Mouse (Mus musculus) adrenal gland, postnatal 4 days (tissue): Measurements from ENCODE around the gene Mamstr. TPM values are rescaled to one million over a fixed set of nuclear protein-coding genes. Genes with fewer than 3 reads are reported as not detected.
"Not testable (repeated sequence)": the region's sequence is repeated elsewhere in the genome, so short reads cannot be mapped to it uniquely, and the experiment has no call there.

Experiments
- DNase-seq, 2 experiments: peaks; one replicate each; pipeline ENCODE4 v3.0.0; 2021 to 2022; ENCODE audit warnings: low spot score in 2 of 2, mixed read lengths in 2 of 2
- total RNA-seq, 2 experiments: library from RNA; stranded (reverse); gene quantifications; 2 replicates each; pipeline ENCODE4 v1.2.3; 2021

Gene Mamstr
- total RNA-seq, 2 experiments from 2014 or later: 11.5 to 14.2 TPM

DNA sequence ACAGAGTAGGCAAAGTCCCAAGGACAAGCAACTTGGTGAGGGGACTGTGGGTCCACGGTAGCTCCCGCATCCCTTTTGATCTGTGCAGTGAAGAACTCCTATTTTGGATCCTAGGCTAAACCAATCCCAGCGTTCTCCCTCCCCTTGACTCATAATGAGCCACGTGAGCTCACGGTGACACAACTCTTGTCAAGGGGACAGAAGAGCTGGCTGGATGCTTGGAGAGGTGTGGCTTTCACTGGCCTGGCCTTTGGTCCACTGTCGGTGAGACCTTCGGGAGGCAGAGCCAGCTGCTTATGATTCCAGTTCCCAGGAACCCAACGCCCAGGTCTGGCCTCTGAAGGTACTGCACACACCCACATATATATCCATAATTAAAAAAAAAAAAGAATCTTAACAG lies 9.6 kb downstream of the Mamstr start:
- DNase-seq: no peak

DNA sequence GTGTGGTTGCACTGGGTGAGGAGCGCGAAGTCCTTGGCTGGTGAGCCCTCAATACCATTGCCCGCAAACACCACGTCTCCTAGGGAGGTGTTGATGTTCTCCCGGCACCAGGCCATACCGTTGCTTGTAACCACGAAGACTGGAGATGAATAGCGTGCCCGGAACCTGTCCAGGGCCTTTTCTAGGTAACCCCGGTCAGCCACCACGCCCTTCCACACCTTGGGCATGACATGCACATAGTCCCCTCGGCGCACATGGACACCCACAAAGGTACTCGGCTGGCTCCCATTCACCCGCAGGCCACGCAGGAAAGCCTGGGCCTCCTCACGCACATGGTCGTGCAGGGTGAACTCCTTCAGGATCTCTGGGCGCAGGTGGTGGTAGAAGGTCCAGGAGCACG lies 10.7 kb downstream of the Mamstr start:
- DNase-seq: not testable (repeated sequence)

DNA sequence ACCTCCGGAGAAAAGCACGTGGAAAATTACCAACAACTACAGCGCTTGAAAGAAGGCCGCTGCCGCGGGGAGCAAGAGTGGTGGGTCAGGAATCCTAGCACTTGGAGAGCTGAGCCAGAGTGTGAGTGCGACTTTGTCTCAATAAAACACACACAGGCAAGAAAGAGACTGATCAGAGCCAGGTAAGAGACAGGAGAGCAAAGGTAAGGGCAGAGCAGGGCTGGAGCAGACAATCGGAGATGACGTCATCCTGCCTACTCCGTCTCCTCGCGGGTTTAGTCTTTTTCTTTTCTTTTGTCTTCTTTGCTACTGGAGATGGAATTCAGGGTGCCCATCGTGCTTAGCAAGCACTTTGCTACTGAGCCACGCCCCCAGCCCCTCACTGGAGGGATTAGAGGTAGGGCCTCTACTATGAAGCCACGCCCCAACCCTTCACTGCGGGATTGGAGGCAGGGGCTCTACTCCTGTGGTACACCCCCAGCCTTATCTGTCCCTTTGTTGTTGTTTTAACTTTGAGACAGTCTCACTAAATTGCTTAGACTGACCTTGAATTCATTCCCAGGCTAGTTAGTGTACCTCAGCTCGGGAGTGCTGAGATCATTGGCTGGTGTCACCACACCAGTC lies 14.8 kb downstream of the Mamstr start:
- no peak for DNase-seq

DNA sequence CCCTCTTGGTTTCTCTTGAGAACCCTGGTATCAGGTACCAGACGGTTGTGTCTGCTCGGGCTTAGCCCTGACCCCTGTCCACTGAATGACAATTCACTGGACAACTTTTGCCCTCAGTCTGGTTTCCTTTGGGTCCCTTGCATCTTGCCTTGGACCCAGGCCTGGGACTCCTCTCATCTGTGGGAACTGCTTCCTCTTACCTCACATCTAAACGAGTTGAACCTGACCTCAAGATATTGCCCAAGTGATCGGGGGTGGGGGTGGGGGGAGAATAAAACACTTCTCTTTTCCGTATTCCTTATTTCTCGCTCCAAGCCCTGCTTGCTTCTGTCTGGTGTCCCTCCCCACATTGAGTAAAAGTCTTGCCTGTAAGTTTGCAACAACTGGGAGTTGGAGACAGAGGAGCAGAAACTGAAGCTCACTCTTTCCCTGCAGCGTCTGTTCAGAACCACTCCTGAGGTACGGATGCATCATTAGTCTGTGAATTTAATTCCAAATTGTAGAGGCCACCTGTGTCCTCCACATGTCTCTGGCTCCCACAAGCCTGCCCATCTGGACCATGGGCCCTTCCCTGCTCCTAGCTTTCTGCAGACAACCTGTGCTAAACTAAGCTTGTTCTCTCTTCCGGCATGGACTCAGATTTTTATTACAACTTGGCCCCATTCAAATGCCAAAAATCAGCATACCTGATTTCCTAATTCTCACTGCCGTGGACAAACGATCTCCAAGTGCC lies 21.1 kb downstream of the Mamstr start:
- no peak for DNase-seq

DNA sequence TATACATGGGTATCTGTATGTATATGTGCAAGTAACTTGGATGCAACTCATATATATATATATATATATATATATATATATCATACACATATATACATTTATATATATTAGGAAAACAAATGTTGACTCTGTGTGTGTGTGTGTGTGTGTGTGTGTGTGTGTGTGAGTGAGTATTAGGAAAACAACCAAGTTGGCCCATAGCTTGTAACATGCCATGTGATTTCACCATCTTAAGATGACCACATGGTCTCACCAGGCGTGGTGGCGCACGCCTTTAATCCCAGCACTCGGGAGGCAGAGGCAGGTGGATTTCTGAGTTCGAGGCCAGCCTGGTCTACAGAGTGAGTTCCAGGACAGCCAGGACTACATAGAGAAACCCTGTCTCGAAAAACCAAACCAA lies 21.9 kb downstream of the Mamstr start:
- not testable (repeated sequence) for DNase-seq

DNA sequence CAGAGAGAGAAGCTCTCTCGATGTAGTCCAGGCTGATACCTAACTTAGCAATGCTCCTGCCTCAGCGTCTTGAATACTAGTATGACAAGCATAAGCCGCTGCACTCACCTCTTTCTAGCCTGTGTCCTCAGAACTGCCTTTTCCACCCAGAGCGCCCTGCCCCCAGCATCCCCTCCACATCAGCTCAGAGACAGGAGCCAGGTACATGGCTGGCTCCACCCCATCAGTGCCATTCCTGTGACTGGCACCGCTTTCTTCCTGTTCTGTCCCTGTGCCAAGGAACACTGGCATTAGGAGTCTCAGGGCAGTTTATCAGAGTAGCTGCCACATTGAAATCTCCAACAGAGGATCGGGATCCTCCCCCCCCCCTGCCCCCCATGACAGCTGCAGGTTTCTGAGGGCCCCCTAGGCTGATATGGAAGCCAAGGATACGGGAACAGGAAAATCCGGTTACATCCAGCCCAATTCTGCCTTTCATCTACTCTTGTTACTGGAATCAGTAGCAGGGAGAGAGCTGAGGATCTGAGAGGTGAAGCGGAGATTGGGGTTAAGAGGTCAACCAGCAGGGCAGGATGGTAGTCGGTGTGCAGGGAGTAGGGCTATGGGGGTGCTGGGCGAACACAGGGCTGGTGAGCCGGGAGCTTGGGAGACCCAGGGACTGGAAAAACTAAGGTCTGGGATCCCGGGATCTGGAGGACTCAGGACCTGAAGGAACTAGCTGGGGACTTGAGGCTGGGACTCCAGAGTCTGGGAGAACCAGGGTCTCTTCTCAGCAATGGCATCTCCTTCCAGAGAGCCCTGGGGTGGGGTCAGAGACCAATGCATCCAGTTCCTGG lies 25.7 kb downstream of the Mamstr start:
- DNase-seq: no peak

DNA sequence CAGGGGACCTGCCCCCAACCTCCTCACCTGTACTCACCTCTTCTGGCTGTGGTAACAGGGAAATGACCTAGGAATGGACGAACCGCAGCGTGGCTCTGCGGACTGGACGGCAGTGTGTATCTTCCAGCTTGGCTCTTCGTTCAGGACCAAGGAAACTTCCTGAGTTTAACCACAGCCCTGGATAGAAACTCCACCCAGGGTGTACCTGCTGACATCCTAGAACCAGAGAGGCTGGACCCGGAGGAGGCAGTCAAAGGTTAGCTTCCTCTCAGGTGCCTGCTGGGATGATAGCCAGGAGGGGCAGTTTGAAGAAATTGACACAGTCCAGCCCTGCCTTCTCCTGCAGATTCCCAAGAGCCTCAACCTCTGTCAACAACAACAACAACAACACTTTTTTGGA lies 26.4 kb downstream of the Mamstr start, which contains the start of gene Fut2:
TSS of gene Fut2 (minus strand) at position 234 of the 400 bp plus-strand sequence.
- DNase-seq: no peak

DNA sequence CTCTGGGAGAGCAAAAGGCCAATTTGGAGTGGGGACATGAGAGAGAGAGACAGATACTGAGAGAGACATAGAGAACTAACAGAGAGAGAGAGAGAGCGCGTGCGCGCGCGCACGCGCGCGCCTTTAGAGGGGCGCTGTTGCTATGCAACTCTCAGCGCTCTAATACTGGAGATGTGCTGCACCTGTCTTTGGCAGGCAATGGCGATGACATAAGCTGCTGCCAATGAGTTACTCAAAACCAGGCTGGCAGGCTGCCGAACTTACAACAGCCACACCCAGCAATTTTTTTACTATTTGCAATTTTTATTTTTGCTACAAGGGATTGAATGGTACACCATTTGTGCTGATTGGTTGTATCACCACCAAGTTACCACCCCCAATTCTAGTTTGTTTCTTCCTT lies 28.0 kb downstream of the Mamstr start:
- no peak for DNase-seq

DNA sequence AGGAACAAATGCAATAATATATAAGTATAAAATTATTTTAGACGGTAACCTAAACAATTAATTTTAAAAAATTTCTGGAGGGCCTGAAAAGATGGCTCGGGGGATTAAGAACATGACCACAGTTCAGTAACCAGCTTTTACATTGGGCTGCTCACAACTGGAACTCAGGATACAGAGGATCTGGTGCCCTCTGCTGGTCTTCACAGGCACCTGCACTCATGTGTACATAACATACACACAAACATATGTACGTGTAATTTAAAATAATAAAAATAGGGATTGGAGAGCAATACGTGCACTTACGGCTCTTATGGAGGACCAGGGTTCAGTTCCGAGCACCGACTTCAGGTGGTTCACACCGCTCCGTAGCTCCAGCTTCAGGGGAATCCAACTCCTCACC lies 29.1 kb downstream of the Mamstr start:
- no peak for DNase-seq

DNA sequence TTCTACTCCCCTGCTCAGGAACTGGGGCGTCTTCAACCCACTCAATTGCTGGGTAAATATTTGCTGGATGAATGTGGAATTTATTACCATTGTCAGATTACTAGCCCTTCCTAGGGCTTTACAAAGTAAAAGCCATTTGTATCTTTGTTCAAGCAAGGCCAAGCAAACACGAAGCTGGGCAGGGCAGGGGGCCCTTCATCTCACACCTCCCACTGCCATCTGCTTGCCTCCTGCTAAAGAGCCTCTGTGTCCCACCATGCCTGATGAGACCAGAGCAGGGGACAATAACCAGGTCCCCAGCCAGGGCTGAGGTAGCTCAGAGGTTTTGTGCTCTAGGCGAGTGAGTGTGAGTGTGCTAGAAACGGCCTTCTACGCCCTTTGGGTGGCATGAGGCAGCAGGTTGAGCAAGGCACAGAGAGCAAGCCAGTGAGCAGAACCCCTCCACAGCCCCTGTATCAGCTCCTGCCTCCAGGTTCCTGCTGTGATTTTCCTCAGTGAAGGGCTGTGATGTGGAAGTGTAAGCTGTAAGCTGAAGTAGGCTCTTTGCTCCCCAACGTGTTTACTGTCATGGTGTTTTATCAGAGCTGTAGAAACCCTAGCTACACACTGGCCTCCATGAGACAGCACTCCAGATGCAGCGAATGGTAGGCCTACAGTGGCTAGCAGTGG lies 38.0 kb downstream of the Mamstr start:
- no peak for DNase-seq

DNA sequence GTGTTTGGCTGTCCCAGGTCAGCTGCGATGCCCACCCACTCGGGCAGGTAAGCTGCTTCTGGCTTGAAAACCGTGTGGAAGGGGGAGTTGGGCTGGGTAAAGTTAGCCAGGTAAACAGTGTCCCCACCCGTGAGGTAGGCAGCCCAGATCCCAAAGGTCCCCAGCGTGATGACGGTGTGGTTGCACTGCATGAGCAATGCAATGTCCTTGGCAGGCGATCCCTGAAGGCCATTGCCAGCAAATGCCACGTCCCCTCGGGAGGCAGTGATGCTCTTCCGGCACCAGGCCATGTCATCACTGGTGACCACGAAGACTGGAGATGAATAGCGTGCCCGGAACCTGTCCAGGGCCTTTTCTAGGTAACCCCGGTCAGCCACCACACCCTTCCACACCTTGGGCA lies 38.7 kb downstream of the Mamstr start:
- no peak for DNase-seq

DNA sequence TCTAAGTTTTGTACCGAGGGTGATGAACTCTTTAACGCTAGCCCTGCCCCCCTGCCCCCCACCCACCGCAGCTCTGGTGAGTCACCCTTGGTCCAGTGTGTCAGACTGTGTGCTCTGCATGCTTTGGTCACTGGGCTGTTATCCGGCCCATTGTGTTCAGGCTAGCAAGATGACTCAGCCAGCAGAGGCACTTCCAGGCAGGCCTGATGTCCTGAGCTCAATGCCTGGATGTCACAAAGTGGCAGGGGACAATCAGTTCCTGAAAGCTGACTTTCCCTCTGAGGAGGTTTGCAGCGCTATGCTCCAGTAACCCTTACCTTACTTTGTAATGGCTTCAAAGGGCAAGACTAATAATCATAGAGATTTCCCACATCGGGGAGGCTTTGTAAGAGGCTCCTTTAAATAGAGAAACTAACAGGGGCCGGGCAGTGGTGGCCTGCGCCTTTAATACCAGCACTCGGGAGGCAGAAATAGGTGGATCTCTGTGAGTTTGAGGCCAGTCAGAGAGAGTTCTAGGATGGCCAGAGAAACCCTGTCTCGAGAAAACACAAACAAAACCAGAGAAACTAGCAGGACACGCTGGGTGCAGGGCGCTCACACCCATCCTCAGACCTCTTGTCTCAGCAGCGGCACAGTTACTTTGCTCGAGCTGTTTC lies 40.3 kb downstream of the Mamstr start:
- no peak for DNase-seq

DNA sequence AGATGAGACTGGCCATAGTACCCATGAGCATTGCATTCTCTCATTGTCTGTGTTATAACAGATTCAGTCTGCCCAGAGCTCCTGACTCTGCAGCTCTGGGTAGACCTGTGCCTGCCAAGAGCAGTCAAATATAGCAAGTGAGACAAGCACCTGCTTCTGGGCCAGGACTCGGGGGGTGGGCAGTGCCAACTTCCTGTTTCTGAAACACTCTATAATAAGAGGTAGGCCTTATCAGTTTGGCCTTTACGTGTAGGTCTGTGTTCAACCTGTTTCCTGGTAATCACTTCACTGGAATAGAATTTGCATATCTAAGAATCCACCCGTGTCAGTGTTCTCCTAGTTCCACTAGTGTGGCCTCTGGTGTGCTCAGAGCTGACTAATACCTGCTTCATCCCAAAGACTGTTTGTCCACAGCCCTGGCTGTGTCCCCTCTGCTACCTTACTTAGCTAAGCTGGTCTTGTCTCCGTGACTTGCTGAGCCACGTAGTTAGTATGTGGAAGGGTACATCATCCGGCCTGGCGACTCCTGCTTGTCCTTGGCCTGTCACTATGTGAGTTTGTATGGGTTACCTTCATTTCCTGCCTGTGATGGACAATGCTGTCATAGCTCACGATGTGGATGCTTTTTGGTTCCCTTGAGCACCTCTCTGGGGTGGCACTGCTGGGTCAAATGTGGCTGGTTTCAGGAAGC lies 41.4 kb downstream of the Mamstr start:
- no peak for DNase-seq

DNA sequence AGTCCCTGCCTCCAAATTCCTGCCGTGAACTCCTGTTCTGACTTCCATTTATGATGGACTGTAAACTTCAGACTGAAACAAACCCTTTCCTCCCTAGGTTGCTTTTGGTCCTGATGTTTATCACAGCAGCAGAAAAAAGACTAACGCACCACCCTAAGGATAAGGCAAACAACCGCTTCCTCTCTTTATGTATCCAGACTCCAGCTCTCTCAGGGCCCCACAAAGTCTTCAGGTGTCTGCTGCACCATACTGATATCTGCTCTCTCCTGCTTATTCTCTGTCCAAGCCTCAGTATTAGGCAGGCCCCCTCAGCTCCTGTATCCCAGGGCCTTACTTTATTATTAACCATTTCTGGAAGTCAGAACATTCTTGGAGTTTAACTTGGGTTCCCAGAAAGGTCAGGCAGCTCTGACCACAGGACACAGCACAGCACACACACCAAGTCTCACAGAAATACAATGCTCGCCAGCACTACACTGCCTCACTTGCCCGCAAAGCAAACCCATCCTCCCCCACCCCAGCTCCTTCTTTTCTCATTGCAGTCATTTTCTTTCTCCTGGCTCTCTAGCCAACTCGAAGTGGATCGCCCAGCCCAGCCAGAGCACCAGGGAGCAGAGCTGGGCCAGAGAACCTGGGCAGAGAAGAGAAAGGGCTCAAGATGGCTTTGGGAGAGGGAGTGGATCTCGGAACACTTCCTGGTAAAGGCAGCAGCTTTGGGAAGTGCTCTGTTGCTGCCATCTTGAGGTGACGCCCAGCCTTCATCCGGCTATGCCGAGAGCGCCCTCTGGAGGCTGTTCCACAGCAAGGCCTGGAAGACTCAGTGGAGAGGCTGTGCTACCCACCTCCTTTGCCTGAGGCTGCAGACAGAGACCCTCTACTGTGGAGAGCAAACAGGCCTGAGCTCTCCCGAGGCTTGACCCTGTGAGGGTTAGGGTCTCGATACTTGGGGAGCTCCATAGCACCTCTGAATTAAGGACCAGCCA lies 42.7 kb downstream of the Mamstr start:
- peak; percentile 66 to 82 for DNase-seq

DNA sequence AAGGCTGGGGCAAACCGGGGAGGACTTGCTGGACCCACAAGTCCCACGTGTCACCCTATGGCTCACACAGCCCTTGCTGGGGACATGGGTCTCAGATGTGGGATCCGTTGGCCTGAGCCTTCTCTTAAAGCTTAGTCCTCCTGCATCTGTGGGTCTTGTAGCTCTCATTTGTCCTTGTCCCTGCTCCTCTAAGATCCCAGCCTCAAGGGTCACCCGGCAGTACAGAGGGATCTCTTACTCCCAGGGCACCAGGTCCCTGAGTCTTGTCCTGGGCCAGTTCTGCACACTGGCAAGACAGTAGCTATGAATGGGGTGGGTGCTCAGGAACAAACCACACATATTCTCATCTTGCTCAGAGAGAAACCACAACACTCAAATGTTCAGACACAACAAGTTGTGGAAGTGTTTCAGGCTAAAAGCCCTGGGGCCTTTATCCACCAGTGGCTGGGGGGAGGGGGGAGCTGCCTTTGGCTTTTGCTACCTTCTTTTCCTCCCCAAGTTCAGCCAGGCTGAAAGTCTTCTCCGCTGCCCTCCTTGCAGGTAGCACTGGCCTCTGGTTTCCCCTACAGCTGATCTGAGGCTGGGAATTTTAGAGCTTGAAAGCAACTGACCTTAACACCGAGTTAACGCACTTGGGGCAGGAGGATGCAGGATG lies 43.7 kb downstream of the Mamstr start, which contains the start of gene Ntn5:
TSS of gene Ntn5 (plus strand) at position 627 of the 655 bp plus-strand sequence.
- DNase-seq: no peak

DNA sequence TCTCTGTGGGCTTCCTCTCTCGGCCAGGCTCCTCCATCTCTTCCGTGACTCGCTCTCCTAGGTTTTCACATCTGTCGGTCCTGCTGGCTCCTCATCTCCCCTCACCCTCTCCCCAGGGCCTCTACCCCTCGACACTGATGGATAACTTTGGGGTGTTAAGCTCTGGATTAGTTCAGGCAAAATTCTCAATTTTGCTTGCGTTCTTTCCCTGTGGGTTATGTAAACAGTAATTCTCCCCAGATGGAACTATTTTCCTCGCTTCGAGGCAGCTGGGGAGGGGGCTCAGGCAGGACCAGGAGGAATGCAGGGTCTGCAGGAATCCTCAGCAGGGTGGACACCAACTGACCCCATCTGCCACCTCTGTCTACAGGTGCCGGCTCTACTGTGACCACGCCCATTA lies 46.0 kb downstream of the Mamstr start:
- no peak for DNase-seq

DNA sequence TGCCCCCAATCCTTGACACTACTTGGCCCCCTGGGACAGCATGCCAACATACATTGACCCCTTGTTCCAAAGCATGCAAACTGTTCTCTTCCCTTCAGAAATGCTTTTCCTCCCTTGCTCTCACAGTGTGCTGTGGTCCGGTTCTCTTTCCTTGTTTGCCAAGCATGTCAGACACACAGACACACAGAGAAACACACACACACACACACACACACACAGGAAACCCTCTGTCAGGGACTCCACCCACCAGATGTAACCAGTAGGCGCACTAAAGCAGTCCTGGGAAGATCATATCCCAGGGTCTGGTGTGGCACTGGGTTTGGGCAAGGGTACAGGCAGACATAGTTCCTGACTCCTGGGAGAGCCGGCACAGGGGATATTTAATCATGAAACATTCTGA lies 47.1 kb downstream of the Mamstr start:
- no peak for DNase-seq

DNA sequence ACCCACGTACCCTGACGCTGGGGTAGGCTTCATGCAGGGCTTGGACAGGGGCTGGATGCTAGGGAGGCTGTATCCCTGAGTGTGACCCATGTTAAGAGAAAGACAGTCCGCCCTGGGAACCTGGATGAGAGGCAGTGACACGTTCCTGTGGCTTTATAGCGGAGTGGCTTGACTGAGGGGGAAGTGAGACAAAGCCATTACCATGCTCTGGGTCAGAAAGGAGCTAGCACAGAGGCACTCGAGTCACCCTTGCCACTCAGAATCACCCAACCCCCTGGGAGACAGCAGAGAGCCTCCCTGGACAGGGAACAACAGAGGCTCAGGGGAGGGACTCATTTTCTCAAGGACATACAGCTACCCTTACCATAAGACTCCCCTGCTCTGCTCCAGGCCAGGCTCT lies 49.3 kb downstream of the Mamstr start:
- DNase-seq: no peak

DNA sequence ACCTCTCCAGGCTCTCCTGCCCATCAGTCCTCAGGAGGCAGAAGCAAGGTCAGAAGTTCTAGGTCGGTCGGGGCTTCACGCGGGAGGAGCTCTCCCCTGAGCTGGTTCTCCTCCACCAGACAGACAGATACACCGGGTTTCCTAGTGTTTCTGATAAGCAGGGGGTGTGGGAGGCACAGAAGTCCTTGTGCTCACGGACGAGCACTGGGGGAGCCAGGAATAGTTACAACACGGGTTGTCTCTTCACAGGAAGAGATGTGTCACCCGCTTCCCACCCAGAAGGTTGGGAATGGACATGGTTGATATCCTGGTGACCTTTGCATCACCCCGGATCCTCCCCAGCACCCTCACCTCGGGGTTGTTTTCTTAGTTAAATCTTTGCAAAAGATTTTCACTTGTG lies 50.0 kb downstream of the Mamstr start:
- no peak for DNase-seq
